Mouse (Mus musculus) c-Kit-positive CD71-positive TER-119-negative erythroid progenitor cells, embryonic 14.5 days (primary cell): ENCODE results near the gene Gm16405.
"Not testable (repeated sequence)": the region's sequence is repeated elsewhere in the genome, so short reads cannot be mapped to it uniquely, and the experiment has no call there.

ENCODE experiments used
- DNase-seq: peaks from one replicate; pipeline ENCODE4 v3.0.0-alpha.2; 2013; ENCODE audit warnings: low read depth

The Gm16405 gene

DNA sequence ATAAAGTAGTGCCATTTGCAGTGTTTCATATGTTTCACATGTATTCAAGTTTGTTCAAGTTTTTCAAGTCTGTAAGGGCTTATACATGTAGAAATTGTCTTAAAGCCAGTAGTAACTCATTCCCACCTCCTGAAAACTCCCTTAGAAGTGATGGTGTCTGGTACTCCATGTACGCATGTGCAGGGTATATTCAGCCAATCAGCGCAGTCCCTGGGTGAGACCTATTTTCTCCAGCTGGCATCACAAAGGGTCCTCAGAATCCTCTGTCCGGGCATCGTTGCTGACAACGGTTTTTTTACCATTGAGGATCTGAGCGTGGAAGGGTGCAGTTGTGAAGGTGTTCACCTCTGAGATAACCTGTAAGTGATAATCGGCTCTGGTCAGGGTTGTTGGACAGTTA lies at the start of gene Gm16405:
Gene Gm16405, plus strand, starts transcription at position 301 of the 400 bp plus-strand sequence.
- DNase-seq, result not testable (repeated sequence)
